Mouse (Mus musculus): ENCODE measurements around the gene C130026I21Rik. TPM values are rescaled to one million over a fixed set of nuclear protein-coding genes. Genes with fewer than 3 reads are reported as not detected.
"Not testable (repeated sequence)": the region's sequence is repeated elsewhere in the genome, so short reads cannot be mapped to it uniquely, and the experiment has no call there.

The C130026I21Rik gene
- polyA plus RNA-seq, 2 experiments, result 0.22 TPM

GRCm38 (mm10) chr1:85193761-85194160 is 76.6 kb downstream of the C130026I21Rik start:
- H3K9me3 ChIP-seq (ENCODE audit: control insufficient read depth, low read length); DNase-seq (ENCODE audit: low read depth in 3 of 3, low spot score in 3 of 3); H3K27me3 ChIP-seq (ENCODE audit: control insufficient read depth, insufficient read depth, low read length); H3K27ac ChIP-seq; H3K4me2 ChIP-seq (ENCODE audit: low read depth); H3K4me3 ChIP-seq (ENCODE audit: insufficient read depth in 1 of 2, low read depth in 2 of 2, low read length in 2 of 2); H3K9ac ChIP-seq (replicated peaks); ATAC-seq (ENCODE audit: insufficient read depth); H3K36me3 ChIP-seq (replicated peaks; ENCODE audit: control insufficient read depth, insufficient read depth, low read depth); H3K4me1 ChIP-seq (replicated peaks; ENCODE audit: control insufficient read depth in 2 of 2, insufficient read depth in 2 of 2, low read length in 1 of 2): not testable (repeated sequence)
- WGBS (ENCODE audit: insufficient replicate concordance), result 54% methylated on average over 5 of the region's 5 CpGs

GRCm38 (mm10) chr1:85181981-85182380 is 88.4 kb downstream of the C130026I21Rik start:
- WGBS (ENCODE audit: insufficient replicate concordance), result 59% methylated on average over 2 of the region's 3 CpGs
- H3K4me2 ChIP-seq (ENCODE audit: low read depth); H3K4me1 ChIP-seq (replicated peaks; ENCODE audit: control insufficient read depth in 2 of 2, insufficient read depth in 2 of 2, low read length in 1 of 2); H3K4me3 ChIP-seq (ENCODE audit: insufficient read depth in 1 of 2, low read depth in 2 of 2, low read length in 2 of 2); H3K27ac ChIP-seq; H3K9me3 ChIP-seq (ENCODE audit: control insufficient read depth, low read length); H3K9ac ChIP-seq (replicated peaks); DNase-seq (ENCODE audit: low read depth in 3 of 3, low spot score in 3 of 3); ATAC-seq (ENCODE audit: insufficient read depth); H3K27me3 ChIP-seq (ENCODE audit: control insufficient read depth, insufficient read depth, low read length); H3K36me3 ChIP-seq (replicated peaks; ENCODE audit: control insufficient read depth, insufficient read depth, low read depth): not testable (repeated sequence)

- not testable (repeated sequence) for H3K4me3 ChIP-seq (ENCODE audit: insufficient read depth in 1 of 2, low read depth in 2 of 2, low read length in 2 of 2); H3K27ac ChIP-seq; H3K9ac ChIP-seq (replicated peaks); DNase-seq (ENCODE audit: low read depth in 3 of 3, low spot score in 3 of 3); H3K9me3 ChIP-seq (ENCODE audit: control insufficient read depth, low read length); ATAC-seq (ENCODE audit: insufficient read depth); H3K27me3 ChIP-seq (ENCODE audit: control insufficient read depth, insufficient read depth, low read length); H3K36me3 ChIP-seq (replicated peaks; ENCODE audit: control insufficient read depth, insufficient read depth, low read depth); H3K4me1 ChIP-seq (replicated peaks; ENCODE audit: control insufficient read depth in 2 of 2, insufficient read depth in 2 of 2, low read length in 1 of 2); H3K4me2 ChIP-seq (ENCODE audit: low read depth)
- WGBS (ENCODE audit: insufficient replicate concordance), result 45% methylated on average over 4 of the region's 4 CpGs
Observed at GRCm38 (mm10) chr1:85178971-85179370, 91.4 kb downstream of the C130026I21Rik start.

DNA sequence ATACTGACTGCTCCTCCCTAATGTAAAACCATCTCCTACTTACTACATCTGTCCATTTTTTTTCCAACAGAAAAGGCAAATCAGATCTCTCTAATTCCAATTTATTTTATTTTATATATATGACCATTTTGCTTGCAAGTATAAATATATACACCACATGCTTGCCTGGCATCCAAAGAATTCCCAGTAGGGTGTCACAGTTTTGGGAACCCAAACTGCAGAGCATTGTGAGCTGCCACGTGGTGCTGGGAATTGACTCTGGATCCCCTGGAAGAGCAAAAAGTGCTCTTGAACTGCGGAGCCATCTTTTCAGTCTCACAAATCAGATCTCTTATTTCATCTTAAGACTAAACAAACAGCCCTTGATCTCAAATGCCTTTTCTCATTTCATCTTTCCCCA is 107.5 kb downstream of the C130026I21Rik start:
- ATAC-seq (ENCODE audit: insufficient read depth); DNase-seq (ENCODE audit: low read depth in 3 of 3, low spot score in 3 of 3); H3K9me3 ChIP-seq (ENCODE audit: control insufficient read depth, low read length); H3K4me1 ChIP-seq (replicated peaks; ENCODE audit: control insufficient read depth in 2 of 2, insufficient read depth in 2 of 2, low read length in 1 of 2); H3K4me2 ChIP-seq (ENCODE audit: low read depth); H3K4me3 ChIP-seq (ENCODE audit: insufficient read depth in 1 of 2, low read depth in 2 of 2, low read length in 2 of 2); H3K36me3 ChIP-seq (replicated peaks; ENCODE audit: control insufficient read depth, insufficient read depth, low read depth); H3K9ac ChIP-seq (replicated peaks); H3K27me3 ChIP-seq (ENCODE audit: control insufficient read depth, insufficient read depth, low read length); H3K27ac ChIP-seq: not testable (repeated sequence)
- 23% methylated on average over 1 of the region's 2 CpGs for WGBS (ENCODE audit: insufficient replicate concordance)

DNA sequence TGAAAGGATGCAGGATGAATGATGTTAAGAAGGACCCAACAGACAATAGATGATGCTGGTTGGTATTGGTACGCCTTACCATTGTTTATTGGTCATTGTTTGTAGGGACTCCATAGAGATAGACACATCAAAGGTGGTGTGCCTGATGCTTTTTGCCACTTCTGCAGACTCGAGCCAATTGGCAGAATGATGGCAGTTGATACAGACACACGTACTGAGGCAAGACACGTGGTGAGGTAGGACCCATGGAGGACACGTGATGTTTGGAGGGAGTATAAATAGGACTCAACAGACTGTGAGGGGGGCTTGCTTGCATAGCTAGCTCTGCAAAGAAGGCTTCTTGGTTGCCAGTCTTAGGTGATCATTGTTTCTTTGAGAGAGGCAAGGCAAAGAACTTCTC is 115.2 kb downstream of the C130026I21Rik start:
- WGBS (ENCODE audit: insufficient replicate concordance), result 50% methylated on average over 4 of the region's 5 CpGs
- H3K27ac ChIP-seq; ATAC-seq (ENCODE audit: insufficient read depth); H3K36me3 ChIP-seq (replicated peaks; ENCODE audit: control insufficient read depth, insufficient read depth, low read depth); H3K4me2 ChIP-seq (ENCODE audit: low read depth); H3K9ac ChIP-seq (replicated peaks); H3K9me3 ChIP-seq (ENCODE audit: control insufficient read depth, low read length); H3K27me3 ChIP-seq (ENCODE audit: control insufficient read depth, insufficient read depth, low read length); H3K4me1 ChIP-seq (replicated peaks; ENCODE audit: control insufficient read depth in 2 of 2, insufficient read depth in 2 of 2, low read length in 1 of 2); H3K4me3 ChIP-seq (ENCODE audit: insufficient read depth in 1 of 2, low read depth in 2 of 2, low read length in 2 of 2); DNase-seq (ENCODE audit: low read depth in 3 of 3, low spot score in 3 of 3): not testable (repeated sequence)

DNA sequence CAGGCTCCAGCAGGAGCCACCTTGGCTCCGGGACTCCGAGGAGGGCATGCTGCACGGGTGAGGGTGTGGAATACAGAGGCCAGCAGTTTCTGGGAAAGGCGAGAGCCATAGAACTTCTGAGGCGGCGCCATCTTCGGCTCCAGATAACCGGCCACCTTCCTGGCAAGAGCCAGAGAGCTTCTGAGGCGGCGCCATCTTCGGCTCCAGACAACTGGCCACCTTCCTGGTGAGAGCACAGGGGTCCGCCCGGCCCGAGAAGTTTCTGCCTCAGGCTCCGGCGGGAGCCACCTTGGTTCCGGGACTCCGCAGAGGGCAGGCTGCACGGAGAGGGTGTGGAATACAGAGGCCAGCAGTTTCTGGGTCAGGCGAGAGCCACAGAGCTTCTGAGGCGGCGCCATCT is 136.7 kb downstream of the C130026I21Rik start:
- not testable (repeated sequence) for DNase-seq (ENCODE audit: low read depth in 3 of 3, low spot score in 3 of 3); H3K4me2 ChIP-seq (ENCODE audit: low read depth); H3K4me3 ChIP-seq (ENCODE audit: insufficient read depth in 1 of 2, low read depth in 2 of 2, low read length in 2 of 2); H3K4me1 ChIP-seq (replicated peaks; ENCODE audit: control insufficient read depth in 2 of 2, insufficient read depth in 2 of 2, low read length in 1 of 2); H3K27ac ChIP-seq; ATAC-seq (ENCODE audit: insufficient read depth); H3K36me3 ChIP-seq (replicated peaks; ENCODE audit: control insufficient read depth, insufficient read depth, low read depth); H3K27me3 ChIP-seq (ENCODE audit: control insufficient read depth, insufficient read depth, low read length); H3K9me3 ChIP-seq (ENCODE audit: control insufficient read depth, low read length); H3K9ac ChIP-seq (replicated peaks)
- WGBS (ENCODE audit: insufficient replicate concordance), result 81% methylated on average over 22 of the region's 22 CpGs

GRCm38 (mm10) chr1:85121841-85122240 is 148.5 kb downstream of the C130026I21Rik start:
- ATAC-seq (ENCODE audit: insufficient read depth); H3K4me3 ChIP-seq (ENCODE audit: insufficient read depth in 1 of 2, low read depth in 2 of 2, low read length in 2 of 2); H3K27ac ChIP-seq; DNase-seq (ENCODE audit: low read depth in 3 of 3, low spot score in 3 of 3); H3K36me3 ChIP-seq (replicated peaks; ENCODE audit: control insufficient read depth, insufficient read depth, low read depth); H3K4me2 ChIP-seq (ENCODE audit: low read depth); H3K9me3 ChIP-seq (ENCODE audit: control insufficient read depth, low read length); H3K9ac ChIP-seq (replicated peaks); H3K4me1 ChIP-seq (replicated peaks; ENCODE audit: control insufficient read depth in 2 of 2, insufficient read depth in 2 of 2, low read length in 1 of 2); H3K27me3 ChIP-seq (ENCODE audit: control insufficient read depth, insufficient read depth, low read length): not testable (repeated sequence)
- WGBS (ENCODE audit: insufficient replicate concordance), result 57% methylated on average over 4 of the region's 4 CpGs

GRCm38 (mm10) chr1:85118341-85118740 is 152.0 kb downstream of the C130026I21Rik start:
- 44% methylated on average over 5 of the region's 6 CpGs for WGBS (ENCODE audit: insufficient replicate concordance)

More at GRCm38 (mm10) chr1:85118341-85118740, 152.0 kb downstream of the C130026I21Rik start:
- H3K27me3 ChIP-seq (ENCODE audit: control insufficient read depth, insufficient read depth, low read length); H3K36me3 ChIP-seq (replicated peaks; ENCODE audit: control insufficient read depth, insufficient read depth, low read depth); H3K4me3 ChIP-seq (ENCODE audit: insufficient read depth in 1 of 2, low read depth in 2 of 2, low read length in 2 of 2); H3K9ac ChIP-seq (replicated peaks); H3K4me2 ChIP-seq (ENCODE audit: low read depth); H3K9me3 ChIP-seq (ENCODE audit: control insufficient read depth, low read length); H3K27ac ChIP-seq; DNase-seq (ENCODE audit: low read depth in 3 of 3, low spot score in 3 of 3); H3K4me1 ChIP-seq (replicated peaks; ENCODE audit: control insufficient read depth in 2 of 2, insufficient read depth in 2 of 2, low read length in 1 of 2); ATAC-seq (ENCODE audit: insufficient read depth): not testable (repeated sequence)
